Comparison of ENCODE assay signal across 8 mouse cellular contexts in the genomic region with DNA sequence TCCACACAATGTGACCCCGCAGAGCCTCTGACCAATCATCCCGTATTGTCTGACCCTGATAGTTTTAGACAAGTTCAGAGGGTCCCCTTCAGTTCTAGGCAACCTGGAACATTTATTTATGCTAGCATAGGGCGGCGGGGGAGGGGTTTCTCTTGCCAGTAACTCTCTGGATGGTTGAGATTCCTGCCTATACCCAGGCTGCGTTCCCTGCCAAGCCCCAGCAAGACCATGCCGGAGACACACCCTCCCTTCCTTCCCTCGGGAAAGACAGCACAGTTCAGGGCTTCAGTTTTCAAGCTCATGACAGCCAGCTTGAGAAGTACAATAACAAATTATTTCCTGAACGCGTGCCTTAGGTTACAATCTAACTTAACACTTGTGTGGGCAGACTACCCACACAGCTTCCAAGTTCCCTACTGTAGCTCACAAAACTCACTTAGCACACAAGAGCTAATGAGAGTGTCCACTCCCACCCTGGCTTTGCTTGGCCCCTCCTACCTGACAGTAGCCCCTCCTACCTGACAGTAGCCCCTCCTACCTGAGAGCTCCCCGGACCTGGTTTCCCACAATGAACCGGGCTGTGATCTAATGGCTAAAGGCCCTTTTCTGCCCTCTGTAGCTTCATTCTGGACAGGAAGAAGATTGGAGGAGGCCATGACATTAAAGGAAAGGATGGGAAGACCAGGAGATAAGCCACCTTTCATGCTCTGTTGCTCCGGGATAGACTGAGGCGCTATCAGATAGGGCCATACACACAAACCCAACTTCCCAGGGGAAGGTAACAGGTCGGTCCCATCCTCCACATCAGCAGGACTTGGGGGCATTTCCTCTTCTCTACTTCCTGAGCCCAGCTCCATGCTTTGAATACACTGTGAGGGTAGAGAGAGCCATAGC. TPM values are rescaled to one million over a fixed set of nuclear protein-coding genes. Genes with fewer than 3 reads are reported as not detected.
DNase-seq lines count a peak whose midpoint lies in the region; ATAC-seq and TF ChIP-seq lines count a peak whose summit lies in the region.

No protein-coding gene starts in this region.

- peaks cover 15% of the 10 kb centered on the region for H3K4me1 ChIP-seq in heart, adult 2 months (ENCODE audit: control insufficient read depth, insufficient read depth, low read length)
- H3K4me1 ChIP-seq in stomach, embryonic 15.5 days: peaks cover 10% of the 10 kb centered on the region; the same call in 1 of the 2 replicates

- TF ChIP-seq CTCF in heart, adult 2 months (IDR thresholded peaks at IDR 0.05): no peak

- no peak for TF ChIP-seq EP300 in heart, adult 2 months (IDR thresholded peaks at IDR 0.05; ENCODE audit: insufficient read depth, low read depth, low read length)

- no peaks in the 10 kb centered on the region for H3K9me3 ChIP-seq in stomach, embryonic 15.5 days

- peak overlapping the region; percentile 94 for H3K27ac ChIP-seq in heart, adult 2 months
- peak overlapping the region; percentile 72 for H3K27ac ChIP-seq in stomach, embryonic 15.5 days

- no peaks in the 10 kb centered on the region for H3K27me3 ChIP-seq in heart, adult 2 months (ENCODE audit: control insufficient read depth, insufficient read depth, low read length)
- no peaks in the 10 kb centered on the region for H3K27me3 ChIP-seq in stomach, embryonic 15.5 days (replicated peaks)

- intact Hi-C loops in heart, adult 2 months (cut with DNase I): loop anchor here (2.0 kb wide), 2 partner anchors 32 to 46 kb away; partner anchors contain the start of gene Klhl3

- peak; percentile 60; the same call in 1 of the 2 replicates for TF ChIP-seq POLR2A in heart, adult 2 months (IDR thresholded peaks at IDR 0.05; ENCODE audit: insufficient read depth, low read depth, low read length)

- no peak overlapping the region for H3K4me2 ChIP-seq in stomach, embryonic 15.5 days

- peak; percentile 47 for DNase-seq in CD4-positive helper T cell, adult 2 months (ENCODE audit: low read depth, low spot score)
- peak; percentile 42 for DNase-seq in T-cell, adult 2 months (ENCODE audit: low spot score)
- peak; percentile 65 to 67 for DNase-seq in heart, adult 2 months
- peak; percentile 81 for DNase-seq in kidney, adult 11 months
- DNase-seq in lung, adult 18-20 months: peak; percentile 59 to 72
- DNase-seq in c-Kit-positive CD71-positive TER-119-positive erythroid progenitor cells, embryonic 14.5 days (ENCODE audit: low spot score): no peak
- DNase-seq in left cerebral cortex, adult 8-10 months (ENCODE audit: low spot score in 2 of 2): no peak

- H3K9ac ChIP-seq in heart, adult 2 months (ENCODE audit: low read depth, low read length): peak overlapping the region; percentile 2; the same call in 1 of the 2 replicates
- H3K9ac ChIP-seq in stomach, embryonic 15.5 days: no peak overlapping the region

- no peaks in the 10 kb centered on the region for H3K79me2 ChIP-seq in heart, adult 2 months (replicated peaks; ENCODE audit: control insufficient read depth, insufficient read depth, low read length)

- 0 out of 2 replicates have a peak, but pooled peaks have one; percentile 41 for ATAC-seq in stomach, embryonic 15.5 days (ENCODE audit: insufficient read depth, low FRiP score, low read depth)

- H3K4me3 ChIP-seq in heart, adult 2 months: peak overlapping the region; percentile 24; the same call in 1 of the 2 replicates
- no peak overlapping the region for H3K4me3 ChIP-seq in stomach, embryonic 15.5 days (replicated peaks)

- H3K36me3 ChIP-seq in heart, adult 2 months (ENCODE audit: control insufficient read depth, insufficient read depth, low read length): no peaks in the 10 kb centered on the region
- no peaks in the 10 kb centered on the region for H3K36me3 ChIP-seq in stomach, embryonic 15.5 days

- WGBS in heart, adult 2 months: 24% methylated on average over 14 of the region's 14 CpGs
- WGBS in stomach, embryonic 15.5 days: 43% methylated on average over 14 of the region's 14 CpGs

RNA-seq across cellular contexts. Expression of gene Klhl3, which starts 46.6 kb away (rescaled TPM):
- total RNA-seq in heart, adult 2 months (2021): 1 to 10 TPM; 2.1 to 2.7 TPM
- polyA plus RNA-seq in heart, adult 2 months (2012; rRNA removed): 4.3 and 6.7 TPM in 2 replicates
- polyA plus RNA-seq in stomach, embryonic 15.5 days (2015; fragmentation: Nextera tagmentation; extraction: Ambion mirVana): 3.2 and 3.4 TPM in 2 replicates
- 10 to 100 TPM; 24.6 to 30.1 (median 26.5) TPM for total RNA-seq in left cerebral cortex, adult 8-10 months (2022)

Comparison
In these comparisons a context has a peak if more than half of its experiments do, and no peak if none do; other contexts are left out.
1. DNase-seq: peak in CD4-positive helper T cell, adult 2 months (single experiment), T-cell, adult 2 months (single experiment), heart, adult 2 months (2 of 2), kidney, adult 11 months (single experiment) and lung, adult 18-20 months (2 of 2); none in c-Kit-positive CD71-positive TER-119-positive erythroid progenitor cells, embryonic 14.5 days (single experiment) and left cerebral cortex, adult 8-10 months (0 of 2).
2. RNA of gene Klhl3, which starts 46.6 kb away (total RNA-seq): 24.6 to 30.1 TPM in left cerebral cortex, adult 8-10 months; 2.1 to 2.7 TPM in heart, adult 2 months; every median in the first group is over 4 times any median in the second.